Mouse (Mus musculus) adipocyte (in vitro differentiated cells): Measurements from ENCODE around the gene Rnf168.
"Not testable (repeated sequence)": the region's sequence is repeated elsewhere in the genome, so short reads cannot be mapped to it uniquely, and the experiment has no call there.

Experiments
- DNase-seq: peaks from one replicate; pipeline ENCODE4 v3.0.0-alpha.2; 2016; ENCODE audit warnings: low spot score

The Rnf168 gene

GRCm38 (mm10) chr16:32277308-32278256, at the start of gene Rnf168:
Gene Rnf168 (plus strand): TSS chr16:32277459.
- DNase-seq = peak; percentile 90

GRCm38 (mm10) chr16:32232050-32232449, 45.2 kb upstream of the Rnf168 start:
- DNase-seq = peak; percentile 83

GRCm38 (mm10) chr16:32237930-32238680, 39.2 kb upstream of the Rnf168 start:
- DNase-seq = peak; percentile 95

- peak; percentile 61 for DNase-seq
Measured at GRCm38 (mm10) chr16:32239428-32240312, 37.6 kb upstream of the Rnf168 start.

- DNase-seq = peak; percentile 69
Measured at GRCm38 (mm10) chr16:32243901-32244300, 33.4 kb upstream of the Rnf168 start.

- DNase-seq = peak; percentile 46
Measured at GRCm38 (mm10) chr16:32246351-32246791, 30.9 kb upstream of the Rnf168 start.

- DNase-seq = peak; percentile 97
Measured at GRCm38 (mm10) chr16:32246952-32247370, 30.3 kb upstream of the Rnf168 start, which contains the start of the genes Fbxo45 and Wdr53. Gene Fbxo45 (minus strand): TSS chr16:32247158. Gene Wdr53 (plus strand): TSS chr16:32247227.

- peak; percentile 53 for DNase-seq
Measured at GRCm38 (mm10) chr16:32264225-32264624, 13.0 kb upstream of the Rnf168 start.

- DNase-seq = no peak
Measured at GRCm38 (mm10) chr16:32271291-32271690, 6.0 kb upstream of the Rnf168 start, which contains the start of gene Smco1. Gene Smco1 (plus strand): TSS chr16:32271468.

GRCm38 (mm10) chr16:32273338-32273737, 3.9 kb upstream of the Rnf168 start:
- no peak for DNase-seq

- no peak for DNase-seq
Measured at GRCm38 (mm10) chr16:32275041-32275440, 2.2 kb upstream of the Rnf168 start.

- no peak for DNase-seq
Measured at GRCm38 (mm10) chr16:32275830-32276229, 1.4 kb upstream of the Rnf168 start.

- peak; percentile 23 for DNase-seq
Measured at GRCm38 (mm10) chr16:32278396-32278795, 1.1 kb downstream of the Rnf168 start.

- DNase-seq = no peak
Measured at GRCm38 (mm10) chr16:32280211-32280610, 3.0 kb downstream of the Rnf168 start.

- no peak for DNase-seq
Measured at GRCm38 (mm10) chr16:32282608-32283007, 5.3 kb downstream of the Rnf168 start.

- no peak for DNase-seq
Measured at GRCm38 (mm10) chr16:32291821-32292220, 14.6 kb downstream of the Rnf168 start.

- DNase-seq = not testable (repeated sequence)
Measured at GRCm38 (mm10) chr16:32299617-32300016, 22.4 kb downstream of the Rnf168 start.

- no peak for DNase-seq
Measured at GRCm38 (mm10) chr16:32303046-32303445, 25.8 kb downstream of the Rnf168 start.

GRCm38 (mm10) chr16:32303886-32304285, 26.6 kb downstream of the Rnf168 start:
- DNase-seq = no peak

- DNase-seq = no peak
Measured at GRCm38 (mm10) chr16:32311970-32312369, 34.7 kb downstream of the Rnf168 start.

- no peak for DNase-seq
Measured at GRCm38 (mm10) chr16:32312386-32312785, 35.1 kb downstream of the Rnf168 start.
